Mouse (Mus musculus): ENCODE results near the gene Prlh. TPM values are rescaled to one million over a fixed set of nuclear protein-coding genes. Genes with fewer than 3 reads are reported as not detected.
A peak's percentile ranks its signal among the peaks of the same experiment; 100 is the strongest.

The Prlh gene
- polyA plus RNA-seq, 1 experiment from 2014 or later = not detected

- no peak overlapping the region for H3K4me3 ChIP-seq
- no peak overlapping the region for H3K27ac ChIP-seq
- 38% methylated on average over 3 of the region's 3 CpGs for WGBS
- no peak for DNase-seq (ENCODE audit: low spot score)
- no peaks in the 10 kb centered on the region for H3K9me3 ChIP-seq
- no peaks in the 10 kb centered on the region for H3K36me3 ChIP-seq
- peaks cover 48% of the 10 kb centered on the region for H3K27me3 ChIP-seq (ENCODE audit: insufficient read depth, poor library complexity, severe bottlenecking)
- peaks cover 24% of the 10 kb centered on the region for H3K4me1 ChIP-seq
Observed at GRCm38 (mm10) chr1:90962994-90963393, 10.1 kb downstream of the Prlh start.

- Histone ChIP-seq H3K27me3 (ENCODE audit: insufficient read depth, poor library complexity, severe bottlenecking) (peaks cover 12% of the 10 kb centered on the region), H3K9me3 (no peaks in the 10 kb centered on the region), H3K4me3 (no peak overlapping the region), H3K4me1 (peaks cover 50% of the 10 kb centered on the region), H3K27ac (peak overlapping the region; percentile 33; the same call in 1 of the 2 replicates), H3K36me3 (no peaks in the 10 kb centered on the region)
- no peak for DNase-seq (ENCODE audit: low spot score)
- 73% methylated on average over 7 of the region's 7 CpGs for WGBS
Observed at GRCm38 (mm10) chr1:90967583-90967982, 14.7 kb downstream of the Prlh start.

GRCm38 (mm10) chr1:90968649-90969048 lies 15.7 kb downstream of the Prlh start:
- Histone ChIP-seq H3K27ac (no peak overlapping the region), H3K27me3 (ENCODE audit: insufficient read depth, poor library complexity, severe bottlenecking) (peaks cover 4% of the 10 kb centered on the region; the same call in 1 of the 2 replicates), H3K9me3 (no peaks in the 10 kb centered on the region), H3K4me1 (peaks cover 52% of the 10 kb centered on the region), H3K4me3 (no peak overlapping the region), H3K36me3 (no peaks in the 10 kb centered on the region)
- WGBS = 81% methylated on average over 4 of the region's 4 CpGs
- DNase-seq (ENCODE audit: low spot score) = no peak

DNA sequence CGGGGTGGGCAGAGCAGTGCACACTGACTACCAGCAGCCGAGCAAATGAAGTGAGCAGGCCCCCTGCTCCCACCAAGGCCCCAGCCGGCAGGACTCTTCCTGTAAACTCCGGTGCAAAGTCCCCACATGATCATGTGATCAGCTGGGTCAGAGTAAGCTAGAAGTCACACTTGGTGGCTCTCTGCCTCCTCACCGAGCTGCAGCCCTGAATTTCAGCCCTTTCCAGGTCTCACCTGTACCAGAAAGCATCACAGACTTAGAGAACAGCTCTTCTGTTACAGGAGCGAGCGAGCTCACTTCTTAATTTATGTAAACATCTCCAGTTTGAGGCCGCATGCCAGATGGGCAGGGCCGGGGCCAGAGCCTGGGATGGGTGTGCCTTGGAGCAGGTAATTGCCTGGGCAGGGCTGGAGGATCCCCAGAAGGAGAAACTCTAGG lies 16.5 kb downstream of the Prlh start, which contains the start of gene Rab17:
TSS of gene Rab17 (minus strand) at position 315 of the 438 bp plus-strand sequence.
- H3K27me3 ChIP-seq (ENCODE audit: insufficient read depth, poor library complexity, severe bottlenecking) = peaks cover 4% of the 10 kb centered on the region; the same call in 1 of the 2 replicates
- peaks cover 56% of the 10 kb centered on the region for H3K4me1 ChIP-seq
- peak within 1 kb of the TSS; percentile 68 for H3K27ac ChIP-seq
- no peak within 1 kb of the TSS for H3K4me3 ChIP-seq
- 38% methylated on average over 9 of the region's 9 CpGs for WGBS
- no peak for DNase-seq (ENCODE audit: low spot score)
- no peaks in the 10 kb centered on the region for H3K36me3 ChIP-seq
- no peaks in the 10 kb centered on the region for H3K9me3 ChIP-seq

DNA sequence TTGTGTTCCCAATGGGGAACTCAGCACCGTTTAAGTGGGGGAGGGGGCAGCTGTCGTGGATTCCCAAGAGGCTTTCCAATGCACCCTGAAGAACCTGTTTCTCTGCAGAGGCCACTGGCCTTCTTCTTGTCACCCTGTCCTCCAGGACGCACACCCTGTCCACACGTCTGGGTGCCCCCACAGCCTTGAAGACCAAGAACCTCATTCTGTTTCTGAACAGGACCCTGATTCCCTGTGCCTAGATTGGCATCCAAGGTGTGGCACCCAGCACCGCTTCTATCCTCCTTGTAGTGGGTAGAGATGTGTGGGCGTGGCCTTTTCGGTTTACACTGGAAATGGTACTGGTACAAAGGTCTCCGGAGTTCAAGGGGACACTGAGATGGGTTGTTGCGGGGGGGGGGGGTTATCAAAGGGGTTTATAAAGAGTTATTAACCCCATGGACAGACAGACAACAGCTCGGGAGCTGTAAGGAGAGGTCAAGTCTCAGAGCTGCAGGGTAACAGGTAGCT lies 17.0 kb downstream of the Prlh start:
- H3K36me3 ChIP-seq = no peaks in the 10 kb centered on the region
- H3K27me3 ChIP-seq (ENCODE audit: insufficient read depth, poor library complexity, severe bottlenecking) = peaks cover 4% of the 10 kb centered on the region; the same call in 1 of the 2 replicates
- no peak overlapping the region for H3K4me3 ChIP-seq
- 80% methylated on average over 10 of the region's 10 CpGs for WGBS
- H3K4me1 ChIP-seq = peaks cover 60% of the 10 kb centered on the region
- no peaks in the 10 kb centered on the region for H3K9me3 ChIP-seq
- peak overlapping the region; percentile 44; the same call in 1 of the 2 replicates for H3K27ac ChIP-seq
- DNase-seq (ENCODE audit: low spot score) = no peak

DNA sequence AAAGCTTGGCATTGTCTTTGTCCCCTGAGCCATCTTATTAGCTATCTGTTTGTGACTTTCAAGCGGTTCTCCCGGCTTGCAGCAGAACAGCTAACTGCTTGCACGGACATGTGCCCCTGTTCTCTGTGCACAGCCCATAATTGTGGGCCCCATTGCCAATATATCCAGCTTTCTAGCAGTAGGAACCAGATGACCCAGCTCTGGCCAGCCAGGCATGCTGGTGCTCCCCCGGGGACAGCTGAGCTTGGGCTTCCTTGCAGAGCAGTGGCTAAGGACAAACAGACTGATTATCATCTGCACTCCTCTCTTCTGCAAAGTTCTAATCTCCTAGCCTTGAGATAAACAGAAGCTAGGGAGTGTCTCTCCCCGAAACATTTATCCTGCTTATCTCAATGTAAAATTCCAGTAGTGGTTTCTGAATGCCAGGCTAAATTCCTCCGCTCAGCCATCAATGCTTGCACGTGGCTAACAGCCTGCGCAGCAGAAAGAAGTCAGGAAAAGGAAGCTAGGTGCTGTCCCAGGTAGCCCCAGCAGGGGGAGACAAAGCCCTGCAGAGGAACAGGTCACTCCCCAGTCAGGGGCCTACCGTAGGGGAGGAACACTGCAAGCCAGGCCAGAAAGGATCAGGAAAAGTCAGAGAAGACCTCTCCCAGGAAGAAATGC lies 20.1 kb downstream of the Prlh start:
- WGBS = 15% methylated on average over 9 of the region's 9 CpGs
- H3K9me3 ChIP-seq = no peaks in the 10 kb centered on the region
- peaks cover 66% of the 10 kb centered on the region for H3K4me1 ChIP-seq
- peak overlapping the region; percentile 12; the same call in 1 of the 2 replicates for H3K4me3 ChIP-seq
- H3K27me3 ChIP-seq (ENCODE audit: insufficient read depth, poor library complexity, severe bottlenecking) = no peaks in the 10 kb centered on the region
- H3K27ac ChIP-seq = peak overlapping the region; percentile 85
- H3K36me3 ChIP-seq = no peaks in the 10 kb centered on the region
- peak; percentile 93 for DNase-seq (ENCODE audit: low spot score)

- H3K4me1 ChIP-seq = peaks cover 65% of the 10 kb centered on the region
- WGBS = 89% methylated on average over 2 of the region's 2 CpGs
- peak overlapping the region; percentile 85 for H3K27ac ChIP-seq
Observed at GRCm38 (mm10) chr1:90973574-90973911, 20.6 kb downstream of the Prlh start.

GRCm38 (mm10) chr1:90974906-90975649 lies 22.2 kb downstream of the Prlh start:
- H3K27ac ChIP-seq = peak overlapping the region; percentile 67
- H3K36me3 ChIP-seq = no peaks in the 10 kb centered on the region
- no peaks in the 10 kb centered on the region for H3K27me3 ChIP-seq (ENCODE audit: insufficient read depth, poor library complexity, severe bottlenecking)
- no peaks in the 10 kb centered on the region for H3K9me3 ChIP-seq
- H3K4me3 ChIP-seq = no peak overlapping the region
- 30% methylated on average over 12 of the region's 12 CpGs for WGBS
- DNase-seq (ENCODE audit: low spot score) = no peak
- peaks cover 53% of the 10 kb centered on the region for H3K4me1 ChIP-seq

More at GRCm38 (mm10) chr1:90973574-90973911, 20.6 kb downstream of the Prlh start:
- H3K27me3 ChIP-seq (ENCODE audit: insufficient read depth, poor library complexity, severe bottlenecking) = no peaks in the 10 kb centered on the region
- no peaks in the 10 kb centered on the region for H3K9me3 ChIP-seq
- no peak overlapping the region for H3K4me3 ChIP-seq
- no peaks in the 10 kb centered on the region for H3K36me3 ChIP-seq
- DNase-seq (ENCODE audit: low spot score) = no peak

- no peak for DNase-seq (ENCODE audit: low spot score)
- 91% methylated on average over 4 of the region's 4 CpGs for WGBS
- Histone ChIP-seq H3K36me3 (no peaks in the 10 kb centered on the region), H3K27me3 (ENCODE audit: insufficient read depth, poor library complexity, severe bottlenecking) (no peaks in the 10 kb centered on the region), H3K4me3 (no peak overlapping the region), H3K4me1 (peaks cover 52% of the 10 kb centered on the region), H3K27ac (peak overlapping the region; percentile 12; the same call in 1 of the 2 replicates), H3K9me3 (no peaks in the 10 kb centered on the region)
Observed at GRCm38 (mm10) chr1:90975960-90976359, 23.1 kb downstream of the Prlh start.

DNA sequence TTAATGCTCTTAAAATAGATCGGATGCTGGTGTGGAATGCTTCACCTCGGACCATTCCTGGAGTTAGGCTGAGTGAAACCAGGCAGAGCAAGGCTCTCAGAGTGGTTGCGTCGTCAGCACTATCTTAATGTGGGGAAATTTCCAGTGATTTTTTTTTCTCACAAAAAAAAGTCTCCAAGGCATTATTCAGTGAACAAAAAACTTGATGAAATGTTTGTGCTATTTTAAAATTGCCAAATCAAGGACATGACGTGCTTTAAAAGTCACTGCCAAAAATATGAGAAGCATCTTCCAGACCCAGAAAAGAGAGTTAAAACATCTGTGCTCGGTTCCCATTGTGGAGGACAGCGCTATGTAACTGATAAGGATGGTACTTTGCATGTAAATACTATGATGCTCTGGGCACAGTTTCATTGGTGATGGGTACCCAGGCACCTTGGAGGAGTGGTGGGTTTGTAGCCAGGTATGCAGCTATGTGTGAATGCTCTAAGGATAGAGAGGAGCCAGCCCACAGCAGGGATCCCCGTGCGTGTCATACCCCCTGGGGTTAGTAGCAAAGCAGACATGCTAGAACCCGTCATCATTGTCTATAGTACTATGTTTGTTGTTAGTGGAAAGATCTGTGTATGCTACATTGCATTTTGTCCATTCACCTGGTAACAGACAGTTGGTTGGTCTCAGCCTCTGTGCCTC lies 27.9 kb downstream of the Prlh start:
- H3K36me3 ChIP-seq = no peaks in the 10 kb centered on the region
- peak overlapping the region; percentile 37; the same call in 1 of the 2 replicates for H3K27ac ChIP-seq
- peak; percentile 74 for DNase-seq (ENCODE audit: low spot score)
- 47% methylated on average over 10 of the region's 10 CpGs for WGBS
- H3K9me3 ChIP-seq = no peaks in the 10 kb centered on the region
- no peaks in the 10 kb centered on the region for H3K27me3 ChIP-seq (ENCODE audit: insufficient read depth, poor library complexity, severe bottlenecking)
- no peak overlapping the region for H3K4me3 ChIP-seq
- H3K4me1 ChIP-seq = peaks cover 11% of the 10 kb centered on the region

- DNase-seq (ENCODE audit: low spot score) = no peak
- WGBS = 80% methylated on average over 3 of the region's 3 CpGs
- H3K27ac ChIP-seq = peak overlapping the region; percentile 37; the same call in 1 of the 2 replicates
Observed at GRCm38 (mm10) chr1:90981346-90981745, 28.4 kb downstream of the Prlh start.

DNA sequence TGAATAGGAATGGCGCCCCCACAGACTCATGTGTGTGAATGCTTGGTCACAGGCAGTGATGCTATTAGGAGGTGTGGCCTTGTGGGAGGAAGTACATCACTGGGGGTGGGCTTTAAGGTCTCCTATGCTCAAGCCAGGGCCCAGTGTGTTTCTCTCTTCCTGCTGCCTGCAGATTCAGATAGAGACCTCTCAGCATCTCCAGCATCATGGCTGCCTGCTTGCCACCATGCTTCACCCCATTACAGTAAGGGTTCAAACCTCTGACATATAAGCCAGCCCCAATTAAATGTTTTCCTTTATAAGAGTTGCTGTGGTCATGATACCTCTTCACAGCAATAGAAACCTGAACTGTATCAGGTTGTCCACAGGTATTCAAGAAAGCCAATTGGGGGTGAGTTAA lies 43.0 kb downstream of the Prlh start:
- Histone ChIP-seq H3K4me1 (peaks cover 25% of the 10 kb centered on the region), H3K9me3 (peaks cover 4% of the 10 kb centered on the region; the same call in 1 of the 2 replicates), H3K36me3 (no peaks in the 10 kb centered on the region), H3K27ac (no peak overlapping the region), H3K27me3 (ENCODE audit: insufficient read depth, poor library complexity, severe bottlenecking) (0 out of 2 replicates have a peak, but pooled peaks cover 4% of the 10 kb centered on the region), H3K4me3 (no peak overlapping the region)
- peak; percentile 51 for DNase-seq (ENCODE audit: low spot score)
- WGBS = 83% methylated on average over 1 of the region's 1 CpGs

More at GRCm38 (mm10) chr1:90981346-90981745, 28.4 kb downstream of the Prlh start:
- no peak overlapping the region for H3K4me3 ChIP-seq
- no peaks in the 10 kb centered on the region for H3K9me3 ChIP-seq
- peaks cover 11% of the 10 kb centered on the region for H3K4me1 ChIP-seq
- H3K27me3 ChIP-seq (ENCODE audit: insufficient read depth, poor library complexity, severe bottlenecking) = no peaks in the 10 kb centered on the region
- no peaks in the 10 kb centered on the region for H3K36me3 ChIP-seq

All from heart, embryonic 10.5 days (tissue).